Mouse (Mus musculus) midbrain, embryonic 16.5 days (tissue): ENCODE data around the gene Zc3h18. TPM values are rescaled to one million over a fixed set of nuclear protein-coding genes. Genes with fewer than 3 reads are reported as not detected.

Experiments used
- ATAC-seq: fragments of 200-750 bp; cut with Nextera tagmentation; 2 replicates; pipeline ENCODE4 v1.8.0; 2017; ENCODE audit warnings: moderate TSS enrichment
- H3K27ac ChIP-seq: fragments of 300-500 bp; sonication (generic); 2 replicates; pipeline ENCODE4 v1.5.1; 2014; ENCODE audit warnings: mild to moderate bottlenecking, low read length, mixed read lengths
- H3K27me3 ChIP-seq: fragments of 300-500 bp; sonication (generic); 2 replicates; pipeline ENCODE4 v1.6.1; 2014; ENCODE audit warnings: low read depth, low read length, mixed read lengths; ENCODE audit not compliant: control insufficient read depth, insufficient read depth
- H3K36me3 ChIP-seq: fragments of 300-500 bp; sonication (generic); 2 replicates; pipeline ENCODE4 v1.6.1; 2014; ENCODE audit warnings: mild to moderate bottlenecking, low read length, moderate library complexity, mixed read lengths; ENCODE audit not compliant: control insufficient read depth, insufficient read depth
- H3K4me1 ChIP-seq: fragments of 300-500 bp; sonication (generic); 2 replicates; pipeline ENCODE4 v1.6.1; 2014; ENCODE audit warnings: mild to moderate bottlenecking, low read length, mixed read lengths; ENCODE audit not compliant: control insufficient read depth, insufficient read depth
- H3K4me2 ChIP-seq: fragments of 300-500 bp; sonication (generic); 2 replicates; pipeline ENCODE4 v1.6.1; 2014; ENCODE audit warnings: mild to moderate bottlenecking, low read length, mixed read lengths
- H3K4me3 ChIP-seq: fragments of 300-500 bp; sonication (generic); 2 replicates; pipeline ENCODE4 v1.5.1; 2014; ENCODE audit warnings: low read depth, mild to moderate bottlenecking, low read length, moderate library complexity, mixed read lengths
- H3K9ac ChIP-seq: fragments of 300-500 bp; sonication (generic); 2 replicates; pipeline ENCODE4 v1.6.1; 2014; ENCODE audit warnings: low read depth, low read length, mixed read lengths
- H3K9me3 ChIP-seq: fragments of 300-500 bp; sonication (generic); replicated peaks from 2 replicates; pipeline ENCODE4 v1.6.1; 2014; ENCODE audit warnings: mild to moderate bottlenecking, low read length, mixed read lengths; ENCODE audit not compliant: control insufficient read depth, poor library complexity, severe bottlenecking
- WGBS: fragments of 180-500 bp; shearing (Covaris S2); extraction: QIAGEN DNeasy Blood & Tissue Kit; methylation state at CpG from one replicate; pipeline ENCODE4 v1.1.7; 2014; 5-methylcytosine and 5-hydroxymethylcytosine counted together
- polyA plus RNA-seq: library from polyadenylated mRNA; unstranded; fragments of >200 nt; fragmentation: Nextera tagmentation; extraction: Ambion mirVana; gene quantifications from 2 replicates; pipeline ENCODE4 v1.2.1, GENCODE M21; 2015

The Zc3h18 gene
- polyA plus RNA-seq, 1 experiment from 2014 or later = 30.8 TPM

DNA sequence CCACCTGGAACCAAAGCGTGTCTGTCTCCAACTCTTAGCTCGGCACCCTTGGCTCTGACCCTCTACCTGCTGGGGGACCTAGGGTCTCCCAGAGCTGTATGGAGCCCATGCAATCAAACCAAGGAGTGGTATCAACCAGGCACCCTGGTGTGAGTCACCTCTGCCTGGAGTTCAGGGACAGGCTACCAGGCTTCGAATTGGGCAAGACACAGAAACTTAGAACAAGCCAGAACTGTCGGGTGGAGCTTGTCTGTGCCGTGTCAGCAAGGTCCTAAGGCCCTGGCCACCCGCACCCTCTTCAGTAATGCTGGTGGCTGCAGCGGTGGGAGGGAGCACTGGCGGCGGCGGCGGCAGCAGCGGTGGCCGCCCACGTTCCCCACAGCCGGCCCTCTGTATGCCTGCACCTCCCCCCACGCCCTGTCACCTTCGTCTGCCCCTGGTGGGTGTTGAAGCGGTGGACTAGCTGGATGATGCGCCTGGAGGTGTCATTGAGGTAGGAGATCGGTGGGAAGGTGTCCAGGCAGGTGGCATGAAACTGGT lies 60.2 kb downstream of the Zc3h18 start:
- no peaks in the 10 kb centered on the region for H3K27me3 ChIP-seq
- H3K27ac ChIP-seq = no peak overlapping the region
- H3K4me2 ChIP-seq = no peak overlapping the region
- WGBS = 91% methylated on average over 20 of the region's 20 CpGs
- H3K4me1 ChIP-seq = peaks cover 8% of the 10 kb centered on the region
- no peaks in the 10 kb centered on the region for H3K9me3 ChIP-seq
- ATAC-seq = no peak
- no peak overlapping the region for H3K9ac ChIP-seq
- no peak overlapping the region for H3K4me3 ChIP-seq
- peaks cover 39% of the 10 kb centered on the region for H3K36me3 ChIP-seq

DNA sequence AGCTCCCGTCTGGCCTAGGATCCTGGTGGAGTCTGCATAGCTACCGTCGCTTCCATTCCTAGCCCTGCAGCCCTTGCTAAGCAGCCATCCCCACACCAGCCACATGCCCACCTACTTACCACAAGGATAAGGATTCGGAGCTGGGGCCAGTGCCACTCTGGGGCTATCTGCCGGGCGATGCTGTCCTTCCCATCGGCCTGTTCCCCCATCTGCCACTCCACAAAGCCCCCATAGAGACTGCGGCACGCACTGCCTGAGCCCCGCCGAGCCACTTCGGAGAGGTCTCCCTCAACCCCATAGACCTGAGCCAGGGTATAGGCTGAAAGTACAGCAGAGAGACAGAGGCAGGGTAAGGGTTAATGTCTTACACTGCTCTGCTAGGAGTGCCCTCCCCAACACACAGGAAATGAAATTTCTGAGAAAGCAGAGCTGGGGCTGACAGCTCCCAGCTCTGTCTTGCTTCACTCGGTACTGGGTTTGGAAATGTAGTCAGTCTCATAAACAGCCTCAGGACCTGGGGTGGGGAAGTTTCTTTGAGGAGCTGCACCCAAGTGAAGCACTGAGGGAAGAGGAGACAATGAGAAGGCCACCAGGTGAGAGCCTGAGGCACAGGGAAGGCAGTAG lies 61.4 kb downstream of the Zc3h18 start:
- Histone ChIP-seq H3K4me3 (no peak overlapping the region), H3K4me2 (no peak overlapping the region), H3K4me1 (peaks cover 12% of the 10 kb centered on the region), H3K27me3 (no peaks in the 10 kb centered on the region), H3K27ac (no peak overlapping the region), H3K9ac (no peak overlapping the region), H3K9me3 (no peaks in the 10 kb centered on the region), H3K36me3 (peaks cover 39% of the 10 kb centered on the region)
- WGBS = 93% methylated on average over 13 of the region's 13 CpGs
- ATAC-seq = no peak

DNA sequence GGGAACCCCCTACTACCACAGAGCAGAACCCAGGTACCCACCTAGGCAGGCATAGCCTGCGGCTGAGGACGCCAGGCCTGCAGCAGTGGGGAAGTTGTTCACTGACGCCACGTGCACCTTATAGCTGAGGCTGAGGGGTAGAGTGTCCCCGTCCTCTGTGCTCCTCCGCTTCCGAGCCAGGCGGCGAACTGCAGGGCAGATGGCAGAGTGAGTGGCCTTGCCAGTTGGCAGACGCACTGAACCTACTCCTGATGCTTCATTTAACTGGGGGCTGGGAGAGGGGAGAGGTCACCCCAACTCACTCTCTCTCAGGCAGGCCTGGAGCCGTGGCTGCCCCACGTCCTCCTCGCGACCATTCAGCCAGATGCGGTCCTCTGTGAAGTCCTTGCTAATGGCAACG lies 62.9 kb downstream of the Zc3h18 start:
- Histone ChIP-seq H3K36me3 (peaks cover 31% of the 10 kb centered on the region), H3K4me2 (no peak overlapping the region), H3K27me3 (no peaks in the 10 kb centered on the region), H3K9me3 (no peaks in the 10 kb centered on the region), H3K9ac (no peak overlapping the region), H3K4me3 (no peak overlapping the region), H3K27ac (no peak overlapping the region), H3K4me1 (peaks cover 12% of the 10 kb centered on the region)
- no peak for ATAC-seq
- WGBS = 91% methylated on average over 16 of the region's 16 CpGs

DNA sequence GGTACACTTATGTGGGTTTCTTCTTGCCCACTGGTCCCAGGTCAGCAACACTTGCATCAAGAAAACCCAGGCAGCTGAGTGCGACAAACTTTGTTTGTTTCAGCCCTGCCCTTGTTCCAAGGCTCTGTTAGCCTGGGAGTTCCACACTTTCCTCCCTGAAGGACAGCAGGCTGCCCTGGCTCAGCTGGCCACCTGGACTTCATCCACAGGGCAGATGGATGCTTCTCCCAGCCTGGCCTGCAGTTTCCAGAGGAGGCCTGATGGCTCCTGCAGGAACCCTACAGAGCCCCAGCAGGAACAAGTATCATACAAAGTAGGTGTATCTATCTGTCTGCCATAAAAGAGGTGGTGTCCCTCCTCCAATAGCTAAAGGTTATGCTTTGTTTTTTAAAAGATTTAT lies 64.9 kb downstream of the Zc3h18 start:
- no peak overlapping the region for H3K27ac ChIP-seq
- H3K27me3 ChIP-seq = no peaks in the 10 kb centered on the region
- no peak overlapping the region for H3K9ac ChIP-seq
- H3K4me1 ChIP-seq = peaks cover 24% of the 10 kb centered on the region
- ATAC-seq = no peak
- 100% methylated on average over 1 of the region's 1 CpGs for WGBS
- no peaks in the 10 kb centered on the region for H3K9me3 ChIP-seq
- H3K36me3 ChIP-seq = peaks cover 15% of the 10 kb centered on the region
- no peak overlapping the region for H3K4me3 ChIP-seq
- H3K4me2 ChIP-seq = no peak overlapping the region

DNA sequence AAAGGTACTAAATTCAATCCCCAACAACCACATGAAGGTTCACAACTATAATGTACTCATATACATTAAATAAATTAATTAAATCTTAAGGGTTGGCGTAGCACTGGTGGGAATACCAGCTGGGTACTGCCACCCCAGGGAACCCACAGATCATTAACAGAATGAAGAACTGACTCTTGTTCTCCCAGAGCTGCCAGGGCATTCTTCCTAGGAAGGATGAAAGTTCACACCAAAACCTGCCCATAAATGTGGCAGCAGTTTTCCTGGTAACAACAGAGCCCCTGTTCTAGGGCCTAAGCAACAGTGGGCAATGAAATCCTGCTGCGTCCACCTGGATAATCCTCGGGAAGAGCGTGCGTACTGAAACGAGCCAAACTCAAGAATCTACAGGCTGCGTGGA lies 65.9 kb downstream of the Zc3h18 start:
- no peaks in the 10 kb centered on the region for H3K27me3 ChIP-seq
- H3K9ac ChIP-seq = peak overlapping the region; percentile 77
- H3K36me3 ChIP-seq = peaks cover 7% of the 10 kb centered on the region; the same call in 1 of the 2 replicates
- H3K27ac ChIP-seq = peak overlapping the region; percentile 87
- 12% methylated on average over 7 of the region's 7 CpGs for WGBS
- ATAC-seq = no peak
- H3K4me2 ChIP-seq = peak overlapping the region; percentile 75
- H3K9me3 ChIP-seq = no peaks in the 10 kb centered on the region
- H3K4me1 ChIP-seq = peaks cover 24% of the 10 kb centered on the region
- H3K4me3 ChIP-seq = peak overlapping the region; percentile 63

DNA sequence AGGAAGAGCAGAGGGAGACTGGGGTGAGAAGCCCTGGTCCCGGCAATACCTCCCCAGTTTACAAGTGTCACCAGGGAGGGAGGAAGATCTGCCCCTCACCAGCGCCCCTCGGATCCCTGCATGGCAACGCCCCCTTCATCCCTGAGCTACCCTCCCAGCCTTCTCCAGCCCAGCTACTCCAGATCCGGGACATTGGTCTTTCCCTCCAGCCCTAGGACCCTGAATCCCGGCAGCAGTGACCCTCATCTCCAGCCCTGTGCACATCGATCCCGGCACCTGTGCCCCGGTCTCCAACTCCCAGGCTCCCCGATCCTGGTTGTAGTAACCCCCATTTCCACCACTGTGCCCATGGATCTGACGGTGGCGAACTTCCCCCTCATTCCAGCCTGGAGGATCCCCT lies 66.4 kb downstream of the Zc3h18 start:
- H3K4me2 ChIP-seq = peak overlapping the region; percentile 75
- WGBS = 2% methylated on average over 12 of the region's 12 CpGs
- H3K27me3 ChIP-seq = no peaks in the 10 kb centered on the region
- peak; percentile 18 for ATAC-seq
- peak overlapping the region; percentile 77 for H3K9ac ChIP-seq
- H3K4me1 ChIP-seq = peaks cover 24% of the 10 kb centered on the region
- peaks cover 3% of the 10 kb centered on the region; the same call in 1 of the 2 replicates for H3K36me3 ChIP-seq
- peak overlapping the region; percentile 87 for H3K27ac ChIP-seq
- no peaks in the 10 kb centered on the region for H3K9me3 ChIP-seq
- peak overlapping the region; percentile 63 for H3K4me3 ChIP-seq

DNA sequence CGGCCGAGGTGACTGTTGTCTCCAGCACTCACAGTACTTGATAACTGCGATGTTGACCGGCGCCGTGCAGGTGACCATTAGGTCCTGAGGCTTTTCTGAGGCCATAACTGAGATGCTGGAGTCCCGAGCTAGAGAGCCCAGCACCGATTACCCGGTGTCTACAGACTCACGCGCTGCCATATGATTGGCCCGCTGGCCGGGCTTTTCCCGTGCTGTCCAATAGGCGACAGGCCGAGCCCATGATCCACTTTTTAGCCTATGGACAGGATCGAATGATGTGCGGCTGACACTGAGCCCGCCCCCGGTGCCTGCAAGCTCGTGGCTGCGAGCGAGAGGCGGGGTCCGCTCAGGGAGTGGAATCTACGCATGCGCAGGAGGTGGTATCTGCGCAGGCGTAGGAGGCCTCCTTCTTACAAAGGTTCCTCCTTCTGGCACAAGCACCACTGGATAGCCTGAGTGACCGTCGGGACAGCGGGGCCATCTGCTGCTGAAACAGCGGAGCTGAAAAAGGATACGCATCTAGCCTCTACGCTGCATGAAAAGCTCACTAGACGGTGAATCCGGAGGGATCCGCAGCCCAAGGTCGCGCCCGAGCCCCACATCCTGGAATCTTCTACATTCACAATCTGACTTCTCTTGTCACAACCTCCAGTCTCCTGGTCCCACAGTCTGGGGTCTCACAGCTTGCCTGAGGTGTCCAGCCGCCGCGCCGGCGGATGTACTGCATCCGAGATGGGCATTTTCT lies 67.0 kb downstream of the Zc3h18 start, which contains the start of gene Mvd:
Gene Mvd (minus strand): TSS at position 161 of the 745 bp plus-strand sequence.
- Histone ChIP-seq H3K27me3 (no peaks in the 10 kb centered on the region), H3K4me1 (peaks cover 24% of the 10 kb centered on the region), H3K9me3 (no peaks in the 10 kb centered on the region), H3K36me3 (0 out of 2 replicates have a peak, but pooled peaks cover 2% of the 10 kb centered on the region), H3K4me2 (peak within 1 kb of the TSS; percentile 75), H3K4me3 (peak within 1 kb of the TSS; percentile 63), H3K27ac (peak within 1 kb of the TSS; percentile 97), H3K9ac (peak within 1 kb of the TSS; percentile 80)
- ATAC-seq = peak; percentile 99
- under 1% methylated on average over 47 of the region's 47 CpGs for WGBS

DNA sequence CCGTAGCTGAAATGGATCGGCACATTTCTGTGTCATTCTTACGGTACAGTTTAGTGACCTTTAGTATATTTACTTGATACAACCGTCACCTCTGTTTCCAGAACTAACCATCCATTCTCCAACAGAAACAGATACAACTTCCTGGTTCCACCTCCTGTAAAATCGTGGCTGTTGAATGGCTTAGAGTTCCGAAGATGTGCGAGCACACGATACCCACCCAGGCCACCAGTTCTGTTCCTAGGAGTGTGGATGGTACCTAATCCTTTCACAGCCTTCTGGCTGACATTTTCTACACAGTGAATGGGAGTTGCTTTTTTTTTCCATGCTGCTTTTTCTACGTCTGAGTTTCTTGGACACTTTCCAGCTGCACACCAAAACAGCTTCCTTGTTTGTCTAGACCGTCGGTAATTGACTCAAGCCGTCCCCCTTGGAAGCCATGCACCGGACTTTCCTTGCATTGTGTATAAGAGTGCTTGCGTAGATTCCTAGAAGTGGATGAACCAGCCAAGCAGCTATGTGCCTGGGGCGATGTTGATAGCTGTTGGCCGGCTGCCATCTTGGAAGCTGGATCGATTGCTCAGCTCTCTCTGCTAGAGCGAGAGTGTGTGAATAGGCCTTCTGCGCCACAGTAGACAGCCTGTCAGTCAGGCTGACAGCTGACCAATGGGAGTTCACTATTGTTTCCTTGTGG lies 67.8 kb downstream of the Zc3h18 start:
- ATAC-seq = peak; percentile 26; the same call in 1 of the 2 replicates
- peak overlapping the region; percentile 97 for H3K27ac ChIP-seq
- H3K9ac ChIP-seq = peak overlapping the region; percentile 80
- peak overlapping the region; percentile 63 for H3K4me3 ChIP-seq
- H3K4me2 ChIP-seq = peak overlapping the region; percentile 73
- H3K4me1 ChIP-seq = peaks cover 24% of the 10 kb centered on the region
- H3K9me3 ChIP-seq = no peaks in the 10 kb centered on the region
- 11% methylated on average over 19 of the region's 19 CpGs for WGBS
- H3K36me3 ChIP-seq = 0 out of 2 replicates have a peak, but pooled peaks cover 2% of the 10 kb centered on the region
- H3K27me3 ChIP-seq = no peaks in the 10 kb centered on the region
